Mouse (Mus musculus): ENCODE results near the gene Draxin. TPM values are rescaled to one million over a fixed set of nuclear protein-coding genes. Genes with fewer than 3 reads are reported as not detected.

The Draxin gene
- total RNA-seq, 1 experiment from 2014 or later: 0.93 TPM

GRCm38 (mm10) chr4:148154982-148155381 lies 24.5 kb upstream of the Draxin start:
- ATAC-seq (ENCODE audit: extremely low read depth, insufficient number of reproducible peaks, low FRiP score, poor library complexity, severe bottlenecking): no peak

- no peak for ATAC-seq (ENCODE audit: extremely low read depth, insufficient number of reproducible peaks, low FRiP score, poor library complexity, severe bottlenecking)
Observed at GRCm38 (mm10) chr4:148154006-148154405, 23.5 kb upstream of the Draxin start.

GRCm38 (mm10) chr4:148152547-148152946 lies 22.0 kb upstream of the Draxin start:
- no peak for ATAC-seq (ENCODE audit: extremely low read depth, insufficient number of reproducible peaks, low FRiP score, poor library complexity, severe bottlenecking)

- ATAC-seq (ENCODE audit: extremely low read depth, insufficient number of reproducible peaks, low FRiP score, poor library complexity, severe bottlenecking): peak; percentile 86
Observed at GRCm38 (mm10) chr4:148151267-148152168, 21.0 kb upstream of the Draxin start, which contains the start of gene Fbxo6. Gene Fbxo6, minus strand, starts transcription at chr4:148152140.

GRCm38 (mm10) chr4:148150953-148151266 lies 20.4 kb upstream of the Draxin start:
- ATAC-seq (ENCODE audit: extremely low read depth, insufficient number of reproducible peaks, low FRiP score, poor library complexity, severe bottlenecking): no peak

GRCm38 (mm10) chr4:148150242-148150641 lies 19.7 kb upstream of the Draxin start:
- ATAC-seq (ENCODE audit: extremely low read depth, insufficient number of reproducible peaks, low FRiP score, poor library complexity, severe bottlenecking): no peak

GRCm38 (mm10) chr4:148149540-148149939 lies 19.0 kb upstream of the Draxin start:
- no peak for ATAC-seq (ENCODE audit: extremely low read depth, insufficient number of reproducible peaks, low FRiP score, poor library complexity, severe bottlenecking)

GRCm38 (mm10) chr4:148147714-148148113 lies 17.2 kb upstream of the Draxin start:
- ATAC-seq (ENCODE audit: extremely low read depth, insufficient number of reproducible peaks, low FRiP score, poor library complexity, severe bottlenecking): no peak

GRCm38 (mm10) chr4:148143721-148144120 lies 13.2 kb upstream of the Draxin start:
- no peak for ATAC-seq (ENCODE audit: extremely low read depth, insufficient number of reproducible peaks, low FRiP score, poor library complexity, severe bottlenecking)

- peak; percentile 90 for ATAC-seq (ENCODE audit: extremely low read depth, insufficient number of reproducible peaks, low FRiP score, poor library complexity, severe bottlenecking)
Observed at GRCm38 (mm10) chr4:148140098-148141011, 9.9 kb upstream of the Draxin start.

- 0 out of 2 replicates have a peak, but pooled peaks have one; percentile 1 for ATAC-seq (ENCODE audit: extremely low read depth, insufficient number of reproducible peaks, low FRiP score, poor library complexity, severe bottlenecking)
Observed at GRCm38 (mm10) chr4:148139767-148140097, 9.2 kb upstream of the Draxin start.

- ATAC-seq (ENCODE audit: extremely low read depth, insufficient number of reproducible peaks, low FRiP score, poor library complexity, severe bottlenecking): no peak
Observed at GRCm38 (mm10) chr4:148137503-148137902, 7.0 kb upstream of the Draxin start.

- no peak for ATAC-seq (ENCODE audit: extremely low read depth, insufficient number of reproducible peaks, low FRiP score, poor library complexity, severe bottlenecking)
Observed at GRCm38 (mm10) chr4:148134988-148135387, 4.5 kb upstream of the Draxin start.

GRCm38 (mm10) chr4:148131497-148132081 lies 1.1 kb upstream of the Draxin start:
- ATAC-seq (ENCODE audit: extremely low read depth, insufficient number of reproducible peaks, low FRiP score, poor library complexity, severe bottlenecking): no peak

GRCm38 (mm10) chr4:148130133-148130532 lies 365 bp downstream of the Draxin start, which contains the start of gene Mad2l2:
Gene Mad2l2, plus strand, starts transcription at chr4:148130384.
- no peak for ATAC-seq (ENCODE audit: extremely low read depth, insufficient number of reproducible peaks, low FRiP score, poor library complexity, severe bottlenecking)

- no peak for ATAC-seq (ENCODE audit: extremely low read depth, insufficient number of reproducible peaks, low FRiP score, poor library complexity, severe bottlenecking)
Observed at GRCm38 (mm10) chr4:148128672-148129071, 1.8 kb downstream of the Draxin start.

GRCm38 (mm10) chr4:148128241-148128640 lies 2.3 kb downstream of the Draxin start:
- ATAC-seq (ENCODE audit: extremely low read depth, insufficient number of reproducible peaks, low FRiP score, poor library complexity, severe bottlenecking): no peak

GRCm38 (mm10) chr4:148122694-148123066 lies 7.8 kb downstream of the Draxin start:
- no peak for ATAC-seq (ENCODE audit: extremely low read depth, insufficient number of reproducible peaks, low FRiP score, poor library complexity, severe bottlenecking)

GRCm38 (mm10) chr4:148121982-148122693 lies 8.4 kb downstream of the Draxin start:
- ATAC-seq (ENCODE audit: extremely low read depth, insufficient number of reproducible peaks, low FRiP score, poor library complexity, severe bottlenecking): no peak

Data from neutrophil, adult 5-6 weeks (primary cell).